Mouse (Mus musculus): Measurements from ENCODE around the gene Rtn4ip1.
"Not testable (repeated sequence)": the region's sequence is repeated elsewhere in the genome, so short reads cannot be mapped to it uniquely, and the experiment has no call there.

Gene Rtn4ip1

DNA sequence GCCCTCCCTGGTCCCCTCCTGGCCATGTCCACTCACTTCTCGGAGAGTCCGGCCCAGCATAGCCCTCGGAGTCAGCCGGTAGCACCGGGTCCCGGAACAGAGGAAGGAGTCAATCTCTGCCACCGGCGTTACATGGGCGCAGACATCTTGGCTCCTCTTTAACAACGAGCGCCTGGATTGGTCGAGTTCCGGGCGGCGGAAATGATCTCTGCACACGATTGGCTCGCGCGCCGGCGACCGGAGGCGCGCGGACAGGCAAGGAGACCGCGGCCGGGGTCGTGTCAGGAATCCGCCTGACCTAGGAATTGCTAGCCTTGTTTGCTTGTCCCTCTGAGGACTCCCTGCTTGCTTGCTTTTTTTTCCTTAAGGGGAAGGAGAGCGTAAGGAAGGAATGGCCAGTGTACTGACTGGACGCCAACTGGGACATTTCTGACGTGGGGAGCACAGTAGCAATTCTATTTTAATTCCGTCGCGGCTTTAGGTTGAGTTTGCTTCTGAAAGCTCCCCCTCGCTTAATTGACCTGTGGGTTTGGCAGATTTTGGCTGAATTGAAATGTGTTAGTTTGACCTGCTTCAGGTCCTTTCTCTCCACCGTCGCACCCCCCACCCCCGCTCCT lies at the start of gene Rtn4ip1, which contains the start of gene Qrsl1:
Rtn4ip1 (plus strand) TSS at position 230 of the 617 bp plus-strand sequence.
Qrsl1 (minus strand) TSS at position 168 of the 617 bp plus-strand sequence.
- peak; percentile 95 for DNase-seq (ENCODE audit: low read depth, low spot score)

- no peak for DNase-seq (ENCODE audit: low read depth, low spot score)
These were observed 49.7 kb upstream of the Rtn4ip1 start for GRCm38 (mm10) chr10:43851898-43852297.

- DNase-seq (ENCODE audit: low read depth, low spot score) = no peak
These were observed 45.7 kb upstream of the Rtn4ip1 start for GRCm38 (mm10) chr10:43855916-43856315.

GRCm38 (mm10) chr10:43856351-43856750 lies 45.3 kb upstream of the Rtn4ip1 start:
- no peak for DNase-seq (ENCODE audit: low read depth, low spot score)

DNA sequence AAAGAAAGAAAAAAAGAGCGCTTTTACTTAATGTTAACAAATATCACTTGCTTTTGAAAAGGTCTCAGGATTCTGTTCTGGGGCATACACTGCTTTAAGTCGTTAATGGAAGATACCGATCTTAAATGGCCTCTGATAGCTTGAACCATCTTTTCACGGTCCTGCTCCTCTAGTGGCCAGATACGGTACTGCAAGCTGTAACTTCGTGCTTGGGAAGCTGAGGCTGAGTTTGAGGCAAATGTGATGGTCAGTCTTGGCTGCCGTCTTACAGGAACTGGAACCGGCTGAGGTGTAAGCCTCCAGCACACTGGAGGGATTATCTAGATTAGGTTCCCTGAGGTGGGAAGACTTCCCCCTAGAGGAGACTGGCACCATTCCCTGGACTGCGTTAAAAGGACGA lies 30.9 kb upstream of the Rtn4ip1 start:
- DNase-seq (ENCODE audit: low read depth, low spot score) = peak; percentile 50

DNA sequence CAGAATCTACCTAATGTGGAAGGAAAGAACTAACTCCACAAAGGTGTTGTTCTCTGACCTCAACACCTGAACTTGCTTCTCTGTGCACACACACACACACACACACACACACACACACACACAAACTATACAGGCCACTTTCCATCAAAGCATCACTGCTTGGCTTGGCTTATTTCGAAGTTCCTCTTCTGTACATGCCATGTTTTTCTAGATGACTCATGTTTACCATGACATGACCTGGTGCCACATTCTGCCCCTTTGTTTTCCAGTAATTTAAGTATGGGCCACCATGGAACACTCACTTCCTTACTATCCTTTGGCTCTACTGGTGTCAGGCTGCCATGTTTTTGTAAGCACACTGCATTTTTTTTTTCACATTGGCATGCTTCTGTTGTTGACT lies 30.1 kb upstream of the Rtn4ip1 start:
- DNase-seq (ENCODE audit: low read depth, low spot score) = no peak

- no peak for DNase-seq (ENCODE audit: low read depth, low spot score)
These were observed 13.9 kb upstream of the Rtn4ip1 start for GRCm38 (mm10) chr10:43887676-43888075.

DNA sequence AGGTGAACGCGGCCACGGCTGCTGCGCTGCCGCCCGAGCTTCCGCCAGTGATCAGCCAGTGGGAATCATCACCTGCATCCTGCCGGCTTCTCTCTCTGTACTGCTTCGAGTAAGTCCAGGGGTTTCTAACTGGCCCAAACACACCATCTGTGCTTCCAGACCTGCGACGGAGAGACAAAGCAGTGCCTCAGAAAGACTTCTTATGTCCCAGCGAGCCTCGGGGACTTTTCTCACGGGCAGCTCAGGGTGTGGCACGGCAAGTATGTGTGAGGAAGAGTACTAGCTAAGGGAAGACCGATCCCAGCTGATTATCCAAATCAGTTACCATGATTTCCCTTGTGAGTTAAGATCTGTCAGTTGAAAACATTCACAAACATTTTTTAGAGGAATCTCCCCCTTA lies 12.6 kb upstream of the Rtn4ip1 start:
- DNase-seq (ENCODE audit: low read depth, low spot score) = no peak

DNA sequence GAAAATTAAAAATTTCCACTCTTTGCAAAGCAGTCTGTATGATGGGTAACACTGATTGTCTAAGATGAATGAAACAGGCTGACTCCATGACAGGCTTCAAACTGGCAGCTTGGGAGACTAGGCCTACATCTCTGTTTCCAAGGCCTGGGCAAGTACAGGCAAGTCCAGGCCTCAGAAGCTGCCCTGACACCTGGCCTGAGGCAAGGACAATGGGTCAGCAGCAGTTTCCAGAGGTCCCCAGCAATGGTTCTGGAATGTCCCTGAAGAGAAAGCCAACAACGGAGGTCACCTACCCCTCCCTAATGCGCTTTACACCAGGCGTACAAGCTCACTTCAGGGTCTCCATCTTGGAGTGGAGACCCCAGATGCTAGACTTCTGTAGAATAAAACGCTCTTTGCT lies 8.6 kb upstream of the Rtn4ip1 start:
- no peak for DNase-seq (ENCODE audit: low read depth, low spot score)

DNA sequence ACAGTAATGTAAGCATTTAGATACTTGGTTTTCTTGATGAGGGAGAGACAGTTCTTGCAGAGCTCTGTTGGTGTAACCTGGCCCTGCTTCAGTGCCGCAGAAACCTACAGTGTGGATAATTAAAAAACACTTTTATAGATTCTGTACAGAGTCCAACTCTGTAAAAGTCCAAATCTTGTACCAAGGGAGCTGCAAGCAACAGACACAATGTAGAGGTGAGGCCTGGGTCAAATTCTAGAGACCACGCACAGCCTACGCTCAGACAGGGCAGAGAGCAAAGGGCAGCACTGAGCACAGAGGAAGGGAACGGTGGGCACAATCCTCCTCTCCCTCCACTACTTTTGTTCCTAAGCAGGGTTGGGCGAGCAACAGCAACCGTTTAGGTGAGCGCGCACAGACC lies 5.5 kb upstream of the Rtn4ip1 start:
- DNase-seq (ENCODE audit: low read depth, low spot score) = no peak

- no peak for DNase-seq (ENCODE audit: low read depth, low spot score)
These were observed 3.3 kb upstream of the Rtn4ip1 start for GRCm38 (mm10) chr10:43898276-43898675.

GRCm38 (mm10) chr10:43900883-43901570 lies 580 bp upstream of the Rtn4ip1 start:
- DNase-seq (ENCODE audit: low read depth, low spot score) = no peak

- DNase-seq (ENCODE audit: low read depth, low spot score) = no peak
These were observed 3.0 kb downstream of the Rtn4ip1 start for GRCm38 (mm10) chr10:43904569-43904968.

GRCm38 (mm10) chr10:43910032-43910872 lies 8.6 kb downstream of the Rtn4ip1 start:
- no peak for DNase-seq (ENCODE audit: low read depth, low spot score)

GRCm38 (mm10) chr10:43910873-43911142 lies 9.2 kb downstream of the Rtn4ip1 start:
- no peak for DNase-seq (ENCODE audit: low read depth, low spot score)

GRCm38 (mm10) chr10:43912236-43912635 lies 10.6 kb downstream of the Rtn4ip1 start:
- DNase-seq (ENCODE audit: low read depth, low spot score) = no peak

GRCm38 (mm10) chr10:43916181-43916580 lies 14.6 kb downstream of the Rtn4ip1 start:
- DNase-seq (ENCODE audit: low read depth, low spot score) = no peak

DNA sequence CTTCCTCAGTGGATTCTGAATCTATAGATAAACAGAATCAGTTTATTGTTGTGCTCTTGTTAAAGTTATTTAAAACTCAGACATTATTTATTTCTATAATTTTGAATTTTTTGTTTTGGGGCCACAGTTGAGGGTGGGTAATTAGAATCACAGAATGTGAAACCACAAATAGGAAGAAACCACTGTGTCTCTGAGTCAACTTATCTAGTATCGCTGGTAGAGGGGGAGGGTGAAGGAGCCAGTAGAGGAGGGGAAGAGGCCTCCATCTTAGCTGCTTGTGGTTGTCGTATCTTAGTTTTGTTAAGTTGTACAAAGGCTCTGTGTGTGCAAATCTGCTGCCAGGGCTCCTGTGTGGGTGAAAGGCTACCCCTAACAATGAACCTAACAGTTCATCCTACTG lies 15.1 kb downstream of the Rtn4ip1 start:
- no peak for DNase-seq (ENCODE audit: low read depth, low spot score)

DNA sequence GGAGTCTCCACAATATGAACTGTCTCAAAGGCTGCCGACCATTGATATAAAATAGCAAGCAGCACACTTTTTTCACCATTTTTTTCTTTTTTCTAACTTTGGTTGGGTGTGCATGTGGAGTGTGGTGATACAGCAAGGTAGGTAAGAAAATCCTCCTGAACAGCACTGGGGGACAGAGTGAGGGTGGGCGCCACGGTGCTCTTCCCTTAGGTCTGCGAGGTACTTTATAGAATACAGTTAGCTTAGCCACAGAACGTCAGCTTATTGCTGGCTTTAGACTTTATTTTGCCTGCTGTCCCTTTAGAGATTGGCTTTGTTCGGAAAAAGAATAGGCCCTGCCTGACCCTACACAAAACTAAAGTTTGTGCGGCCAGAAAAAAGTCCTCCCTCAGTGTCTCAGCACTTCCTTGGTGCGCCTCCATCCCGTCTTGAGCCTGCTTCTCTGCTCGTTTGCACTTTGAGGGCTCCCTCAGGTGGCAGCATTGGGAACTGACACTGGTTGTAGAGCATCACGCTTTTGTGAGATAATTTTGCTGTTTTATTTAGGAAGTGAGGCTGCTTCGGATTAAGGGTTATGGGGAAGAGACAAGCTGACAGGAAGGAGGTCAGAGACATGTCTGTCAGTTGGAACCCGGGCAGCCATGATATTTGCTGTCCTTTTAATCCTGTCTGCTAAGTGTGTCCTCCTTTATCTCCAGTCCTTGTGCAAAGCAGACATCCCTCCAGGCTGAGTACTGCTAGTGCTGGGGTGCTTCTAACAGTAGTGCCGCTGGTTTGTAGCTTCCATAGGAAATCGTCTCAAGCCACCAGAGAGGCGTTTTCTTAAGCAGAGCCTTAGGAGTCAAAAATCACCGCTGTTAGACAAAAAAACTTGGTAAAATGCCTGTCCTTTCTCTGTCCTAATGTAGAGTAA lies 17.3 kb downstream of the Rtn4ip1 start:
- peak; percentile 81 for DNase-seq (ENCODE audit: low read depth, low spot score)

DNA sequence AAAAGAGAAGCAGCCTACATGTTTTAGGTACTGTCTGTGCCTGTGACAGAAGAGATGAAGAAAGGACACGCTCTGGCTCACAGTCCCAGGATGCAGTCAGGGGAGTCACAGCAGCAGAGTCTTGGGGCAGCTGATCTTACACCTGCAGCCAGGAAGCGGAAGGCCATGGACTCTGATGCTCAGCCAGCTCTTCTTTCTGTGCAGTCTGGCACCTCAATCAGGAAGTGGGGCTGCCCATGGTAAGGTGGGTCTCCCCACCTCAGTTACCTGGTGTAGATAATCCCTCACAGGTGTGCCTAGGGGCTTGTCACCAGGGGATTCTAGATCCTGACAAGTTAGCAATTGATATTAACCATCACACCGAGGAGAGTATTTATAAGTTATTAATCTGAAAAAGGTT lies 21.5 kb downstream of the Rtn4ip1 start:
- DNase-seq (ENCODE audit: low read depth, low spot score) = no peak

- not testable (repeated sequence) for DNase-seq (ENCODE audit: low read depth, low spot score)
These were observed 24.2 kb downstream of the Rtn4ip1 start for GRCm38 (mm10) chr10:43925776-43926175.

- DNase-seq (ENCODE audit: low read depth, low spot score) = no peak
These were observed 26.1 kb downstream of the Rtn4ip1 start for GRCm38 (mm10) chr10:43927736-43928135.

Measured in forelimb bud, embryonic 11.5 days (tissue).